Mouse (Mus musculus) retina, adult 2 months (tissue): Measurements from ENCODE around the gene Nfkbie.

Experiments
- DNase-seq: peaks from one replicate; pipeline ENCODE4 v3.0.0-alpha.2; 2012; ENCODE audit warnings: low read depth, low spot score

Nfkbie gene

DNA sequence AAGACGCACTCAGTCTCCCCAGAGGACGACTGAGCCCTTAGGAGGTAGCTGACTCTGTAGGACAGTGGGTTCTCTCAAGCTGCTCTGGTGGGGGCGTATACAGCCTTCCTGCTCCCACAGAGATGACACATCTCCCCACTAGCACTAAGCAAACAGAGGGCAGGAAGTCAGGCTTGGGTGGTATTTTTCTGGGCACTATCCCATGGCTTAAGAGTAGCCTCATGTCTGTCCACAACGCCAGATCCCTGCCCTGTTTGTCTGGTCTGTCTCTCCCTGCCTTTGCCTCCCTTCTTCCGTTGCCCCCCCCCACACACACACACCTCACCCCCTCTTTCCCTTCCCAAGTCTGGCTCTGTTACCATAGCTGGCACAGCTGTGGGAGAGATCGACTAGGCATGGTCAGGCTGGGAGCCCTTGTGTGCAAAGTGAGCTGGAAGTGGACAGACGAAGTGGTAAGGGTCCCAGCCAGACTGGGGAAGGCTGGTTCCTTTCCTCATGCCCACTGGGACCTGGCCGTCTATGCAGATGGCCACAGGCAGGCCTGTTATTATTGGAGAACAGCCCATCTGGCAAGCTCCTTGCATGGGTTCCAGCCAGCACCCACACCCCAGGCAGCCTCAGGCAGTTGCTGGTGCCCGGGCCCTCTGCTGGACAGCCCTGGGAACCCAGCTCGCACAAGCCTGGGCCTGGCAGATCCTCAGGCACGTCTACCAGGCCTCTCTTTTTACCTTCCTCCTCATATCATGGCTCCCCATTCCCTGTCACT, 41.3 kb downstream of the Nfkbie start:
- DNase-seq = no peak

DNA sequence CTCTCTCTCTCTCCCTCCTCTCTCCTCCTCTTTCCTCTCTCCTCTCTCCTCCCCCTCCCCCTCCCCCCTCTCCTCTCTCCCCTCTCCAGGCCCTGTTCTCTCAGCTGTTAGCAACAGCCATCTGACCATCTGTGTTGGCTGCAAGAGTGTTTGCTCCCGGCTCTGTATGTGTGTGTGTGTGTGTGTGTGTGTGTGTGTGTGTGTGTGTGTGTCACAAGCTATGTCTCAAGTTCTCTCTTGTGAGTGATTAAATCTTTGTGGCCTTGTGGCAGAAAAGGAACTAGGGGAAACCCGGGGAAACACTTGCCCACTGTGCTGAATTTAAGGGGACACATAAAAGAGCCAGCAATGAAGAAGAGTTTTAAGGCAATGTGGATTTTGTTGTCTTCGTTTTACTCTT, 42.3 kb downstream of the Nfkbie start:
- DNase-seq = no peak

DNA sequence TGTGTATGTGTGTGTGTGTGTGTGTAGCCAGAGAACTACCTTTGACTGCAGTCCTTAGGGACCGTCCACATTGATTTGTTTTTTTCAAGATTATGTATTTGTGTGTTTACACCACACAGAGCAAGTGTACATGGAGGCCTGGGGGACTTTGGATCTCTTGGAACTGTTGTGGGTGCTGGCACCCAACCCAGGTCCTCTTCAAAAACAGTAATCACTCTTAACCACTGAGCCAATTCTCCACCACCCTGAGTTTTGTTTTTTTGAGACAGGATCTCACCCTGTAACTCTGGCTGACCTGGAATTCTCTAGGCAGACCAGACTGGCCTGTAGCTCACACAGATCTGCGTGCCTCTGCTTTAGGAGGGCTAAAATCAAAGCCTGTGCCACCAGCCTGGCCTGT, 42.9 kb downstream of the Nfkbie start:
- no peak for DNase-seq

DNA sequence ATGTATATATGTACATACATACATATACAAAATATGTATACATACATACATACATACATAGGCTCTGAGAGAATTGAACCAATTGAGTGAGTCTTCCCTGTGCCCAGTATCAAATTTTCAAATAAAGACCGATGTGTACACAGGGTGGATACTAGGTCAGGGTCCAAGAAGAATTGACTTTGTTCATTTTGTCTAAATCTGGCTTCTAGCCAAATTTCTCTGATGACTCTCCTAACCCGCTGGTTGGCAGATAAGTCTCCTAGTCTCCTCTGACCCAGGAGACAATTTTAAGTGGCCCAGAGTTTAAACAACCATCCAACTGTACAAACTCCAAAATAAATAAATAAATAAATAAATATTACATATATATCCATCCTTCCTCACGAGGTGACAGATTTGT, 43.4 kb downstream of the Nfkbie start:
- no peak for DNase-seq

DNA sequence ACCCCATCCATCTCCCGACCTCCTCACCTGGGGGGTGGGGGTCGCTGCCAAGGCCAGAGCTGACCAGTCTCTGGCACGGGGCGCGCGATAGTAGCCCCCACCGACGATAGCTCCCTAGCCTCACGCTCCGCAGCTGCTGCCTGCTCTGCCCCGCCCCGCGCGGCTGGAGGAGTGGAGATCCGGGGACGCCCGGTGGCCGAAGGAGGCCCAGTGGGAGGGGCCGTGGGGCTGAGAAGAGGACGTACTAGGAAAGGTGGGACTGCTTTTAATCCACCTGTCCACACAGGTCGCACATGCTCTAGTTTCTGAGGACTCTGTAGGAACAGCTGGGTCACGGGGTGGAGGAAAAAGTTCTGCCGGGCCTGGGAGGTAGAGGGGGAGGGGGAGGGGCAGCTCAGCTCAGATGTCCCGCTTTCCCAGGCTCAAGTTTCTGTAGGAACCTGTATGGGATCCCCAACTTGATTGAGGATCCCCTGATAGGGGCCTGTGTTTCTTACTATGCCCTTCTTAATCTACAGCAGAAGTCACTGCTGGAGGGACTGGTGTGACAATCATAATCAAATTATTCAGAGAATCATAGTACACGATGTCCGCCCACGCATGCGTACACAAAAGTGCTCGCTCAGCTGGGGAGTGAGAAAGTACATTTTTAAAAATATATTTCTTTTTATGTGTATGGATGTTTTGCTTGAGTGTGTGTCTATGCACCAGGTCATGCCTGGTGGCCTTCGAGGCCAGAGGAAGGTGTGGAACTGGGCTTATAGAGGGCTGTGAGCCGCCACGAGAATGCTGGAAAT, 44.1 kb downstream of the Nfkbie start, which contains the start of gene Slc29a1:
Slc29a1 (minus strand) TSS at position 161 of the 797 bp plus-strand sequence.
- DNase-seq = no peak

DNA sequence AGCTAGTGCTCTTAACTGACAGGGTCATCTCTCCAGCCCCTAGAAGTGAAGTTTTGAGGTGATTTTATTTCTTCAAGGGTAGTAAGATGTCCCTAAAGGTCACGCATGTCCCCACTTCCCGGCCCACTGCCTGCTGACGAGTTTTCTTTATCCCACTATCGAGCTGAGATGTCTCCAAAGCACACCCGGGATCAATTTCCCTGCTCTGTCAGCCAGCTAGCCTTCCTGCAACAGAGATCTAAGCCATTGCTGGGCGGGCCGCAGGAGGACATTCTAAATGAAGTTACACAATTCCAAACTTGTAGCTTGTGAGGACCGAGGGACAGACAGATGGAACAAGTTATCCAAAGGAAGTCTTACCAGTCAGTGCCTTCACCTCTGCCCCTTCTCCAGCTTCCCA, 44.8 kb downstream of the Nfkbie start:
- DNase-seq = no peak

DNA sequence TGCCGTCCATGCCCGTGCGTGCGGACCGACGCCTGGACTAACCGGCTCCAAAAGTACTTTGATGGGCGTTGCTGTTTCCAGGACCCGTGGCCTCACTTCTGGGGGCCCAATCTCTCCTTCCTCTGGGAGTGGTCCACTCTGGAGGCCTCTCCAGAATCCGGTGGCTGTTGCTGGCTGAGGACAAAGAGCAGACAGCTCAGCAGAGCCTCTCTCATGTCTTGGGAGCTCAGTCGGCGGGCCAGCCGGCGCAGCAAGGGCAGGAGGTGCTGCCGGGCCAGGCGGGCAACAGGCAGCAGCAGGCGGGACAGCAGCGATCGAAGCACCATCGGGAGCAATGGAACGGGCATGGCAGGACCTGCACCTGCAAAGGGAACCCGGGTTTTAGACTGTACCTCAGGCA, 45.8 kb downstream of the Nfkbie start:
- no peak for DNase-seq

DNA sequence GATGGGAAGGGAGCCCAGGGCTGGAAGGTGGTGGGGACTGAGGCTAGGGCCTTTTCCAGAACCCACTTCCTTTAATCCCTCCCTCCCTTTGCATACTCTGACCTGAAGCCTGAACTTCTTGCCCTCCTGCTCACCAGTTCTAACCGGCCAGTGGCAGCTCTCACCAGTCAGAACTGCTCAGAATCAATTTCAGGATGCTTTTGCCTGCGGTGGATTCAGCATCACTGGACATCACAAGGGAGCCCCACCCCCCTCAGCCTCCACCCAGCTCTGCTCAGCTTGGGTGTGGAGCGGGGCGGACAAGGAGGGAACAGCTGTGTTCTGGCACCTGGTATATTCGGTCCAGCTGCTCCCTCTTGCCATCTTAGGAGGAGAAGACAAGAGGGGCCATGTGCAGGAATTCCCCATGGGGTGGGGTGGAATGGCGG, 46.4 kb downstream of the Nfkbie start, which contains the start of gene Mymx:
Mymx (minus strand) TSS at position 226 of the 428 bp plus-strand sequence.
- DNase-seq = no peak

DNA sequence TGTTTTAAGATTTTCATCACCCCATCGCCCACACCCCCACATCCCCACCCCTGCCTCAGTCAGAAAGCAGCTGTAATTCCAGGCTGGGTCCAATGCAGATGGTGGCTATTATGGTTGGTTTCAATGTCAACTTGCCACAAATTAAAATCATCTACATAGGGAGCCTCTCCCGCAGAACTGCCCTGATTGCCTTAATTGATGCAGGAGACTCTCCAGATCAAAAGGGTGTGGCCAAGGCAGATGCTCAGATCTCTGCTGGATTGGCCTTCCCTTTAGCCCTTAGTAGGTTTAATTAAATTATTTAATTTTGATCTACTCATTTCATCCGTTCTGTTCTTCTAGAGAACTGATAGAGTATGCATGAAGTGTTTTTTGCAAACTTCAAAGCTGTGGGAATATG, 47.5 kb downstream of the Nfkbie start:
- no peak for DNase-seq

DNA sequence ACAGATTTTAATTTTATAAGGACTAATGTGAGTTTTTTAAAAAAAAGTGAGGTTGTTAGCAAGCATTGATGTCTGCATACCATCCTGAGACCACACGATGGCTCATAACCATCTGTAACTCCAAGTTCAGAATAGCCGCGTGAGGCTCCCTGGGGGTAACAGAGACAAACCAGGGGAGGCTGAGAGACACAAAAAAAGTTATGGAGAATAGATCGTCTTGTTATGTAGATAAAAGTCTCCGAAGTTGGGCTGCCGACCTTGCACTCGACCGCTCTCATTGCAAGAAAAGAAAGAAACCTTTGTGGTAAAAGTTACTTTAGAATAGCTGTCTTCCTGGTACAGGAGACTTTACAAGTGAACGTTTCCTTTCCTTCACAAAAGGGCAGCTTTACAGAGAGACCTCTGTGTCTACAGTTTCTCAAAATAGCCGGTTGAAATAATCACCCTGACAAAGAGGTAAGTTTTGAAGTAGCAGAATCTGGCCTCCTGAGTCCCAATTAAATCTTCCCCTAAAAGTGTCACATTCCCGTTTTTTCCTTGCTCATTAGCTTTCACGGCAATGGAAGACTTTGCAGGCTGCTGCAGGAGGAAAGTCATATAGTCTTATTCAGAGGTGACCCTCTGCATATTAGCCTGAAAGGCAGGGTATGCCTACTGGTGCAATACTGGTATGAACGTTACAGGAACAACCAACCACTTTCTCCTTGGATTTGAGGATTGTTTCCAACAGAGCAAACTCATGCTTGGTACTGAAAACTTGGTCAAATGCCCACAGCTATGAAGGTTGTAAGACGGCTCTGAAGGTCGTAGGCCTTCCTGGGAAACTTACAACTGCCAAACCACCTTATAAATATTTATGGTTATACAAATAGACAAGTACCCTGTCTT, 51.7 kb downstream of the Nfkbie start:
- no peak for DNase-seq

DNA sequence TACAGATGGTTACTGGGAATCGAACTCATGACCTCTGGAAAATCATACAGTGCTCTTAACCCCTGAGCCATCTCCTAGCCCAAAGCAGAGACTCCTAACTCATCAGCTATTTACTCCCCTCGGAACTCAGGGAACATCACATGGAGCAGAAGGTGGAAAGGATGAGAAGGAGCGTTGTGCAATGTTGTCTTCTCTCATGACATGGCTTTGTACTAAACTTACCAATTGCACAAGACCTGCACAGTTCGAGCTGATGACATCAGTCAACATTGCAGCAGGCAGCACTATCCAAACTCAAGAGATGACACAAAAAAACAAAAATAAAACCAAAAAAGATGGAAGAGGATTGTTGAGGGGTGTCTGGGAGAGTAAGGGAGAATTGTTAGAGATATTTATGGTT, 52.9 kb downstream of the Nfkbie start:
- no peak for DNase-seq

DNA sequence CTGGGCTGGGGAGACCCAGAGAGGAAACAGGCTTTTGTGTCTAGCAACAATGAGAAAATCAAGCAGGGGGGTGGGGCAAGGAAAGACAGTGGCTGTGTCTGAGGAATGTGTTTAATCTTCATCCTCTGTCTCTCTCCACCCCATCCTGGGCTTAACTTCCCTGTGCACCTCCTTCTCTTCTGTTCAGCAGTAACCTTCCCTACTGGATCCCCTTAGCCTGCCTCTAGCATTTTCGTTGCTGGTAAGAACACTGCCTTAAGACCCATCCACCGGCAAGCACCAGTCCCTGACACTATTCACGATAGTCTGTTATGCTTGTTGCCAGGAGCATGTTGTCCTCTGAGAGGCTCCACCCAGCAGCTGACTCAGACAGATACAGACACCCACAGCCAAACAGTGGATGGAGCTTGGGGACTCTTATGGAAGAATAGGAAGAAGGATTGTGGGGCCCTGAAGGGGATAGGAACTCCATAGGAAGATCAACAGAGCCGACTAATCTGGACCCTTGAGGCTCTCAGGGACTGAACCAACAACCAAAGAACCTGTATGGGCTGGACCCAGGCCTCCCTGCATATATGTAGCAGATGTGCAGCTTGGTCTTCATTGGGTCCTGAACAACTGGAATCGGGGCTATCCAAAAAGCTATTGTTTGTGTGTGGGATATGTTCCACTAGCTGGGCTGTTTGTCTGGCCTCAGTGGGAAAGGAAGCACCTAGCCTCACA, 54.8 kb downstream of the Nfkbie start:
- DNase-seq = no peak

DNA sequence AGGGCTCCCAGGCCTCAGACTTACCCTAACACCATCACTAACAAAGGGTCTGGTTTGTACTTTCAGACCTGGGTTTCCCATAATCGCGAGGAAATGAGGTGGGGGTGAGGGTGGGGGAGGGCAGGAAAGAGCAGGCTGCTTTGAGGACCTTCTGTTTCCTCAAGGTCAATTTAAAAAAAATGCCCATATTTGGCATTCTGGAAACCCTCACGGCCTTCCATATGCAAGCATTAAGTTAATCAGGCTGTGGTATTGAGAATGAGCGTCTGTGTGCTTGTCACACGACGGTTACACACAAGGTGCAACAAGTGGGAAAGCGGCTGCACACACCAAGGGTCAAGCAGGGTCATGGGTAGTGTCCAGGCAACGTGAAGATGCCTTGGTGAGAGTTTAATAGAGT, 56.5 kb downstream of the Nfkbie start:
- no peak for DNase-seq
